Mouse (Mus musculus) kidney, postnatal 4 days (tissue): ENCODE results near the gene Psmd7.

Experiments used
- DNase-seq, 2 experiments: peaks; one replicate each; pipeline ENCODE4 v3.0.0; 2021; ENCODE audit warnings: mixed read lengths in 2 of 2

Psmd7 gene

DNA sequence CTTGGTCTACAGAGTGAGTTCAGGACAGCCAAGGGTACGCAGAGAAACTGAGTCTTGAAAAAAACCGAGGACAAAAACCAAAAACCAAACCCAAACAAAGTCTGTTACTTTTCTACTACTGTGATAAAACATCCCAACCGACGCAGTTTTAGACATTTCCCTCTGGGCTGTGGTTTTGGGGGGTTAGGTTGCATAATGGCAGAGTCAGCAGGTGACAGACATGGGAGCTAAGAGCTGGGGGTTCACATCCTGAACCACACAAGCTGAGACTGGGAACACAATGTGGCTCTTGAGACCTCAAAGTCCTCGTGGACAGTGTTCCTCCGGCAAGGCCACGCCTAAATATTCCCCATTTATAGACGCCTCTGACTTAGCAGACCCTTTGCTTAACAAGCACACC is 10.1 kb downstream of the Psmd7 start:
- DNase-seq: no peak

- no peak for DNase-seq
Measured at GRCm38 (mm10) chr8:107577640-107578039, 10.6 kb downstream of the Psmd7 start.

DNA sequence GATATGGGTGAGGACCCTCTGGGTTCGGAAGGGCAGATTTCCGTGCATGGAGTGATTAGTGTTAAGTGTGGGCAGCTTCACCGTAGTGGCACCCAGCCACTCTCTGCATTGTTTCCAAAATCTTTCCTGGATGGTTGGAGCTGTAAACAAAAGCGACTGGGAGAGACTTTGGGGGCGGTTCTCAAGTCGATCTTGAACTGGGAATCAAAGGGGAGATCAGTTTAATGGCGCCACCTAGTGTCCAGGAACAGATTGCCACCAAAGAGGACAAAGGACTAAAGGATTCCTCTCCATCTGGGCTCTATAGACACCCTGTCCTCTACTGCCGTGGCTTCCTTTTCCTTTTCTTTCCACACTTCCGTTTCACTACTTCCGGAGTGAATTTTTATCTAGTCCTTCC is 11.6 kb downstream of the Psmd7 start:
- DNase-seq: peak; percentile 91 to 92

GRCm38 (mm10) chr8:107574771-107575170 is 13.5 kb downstream of the Psmd7 start:
- DNase-seq: no peak

- DNase-seq: peak; percentile 83
Measured at GRCm38 (mm10) chr8:107572497-107572896, 15.8 kb downstream of the Psmd7 start.

GRCm38 (mm10) chr8:107571486-107572135 is 16.7 kb downstream of the Psmd7 start:
- DNase-seq: no peak

DNA sequence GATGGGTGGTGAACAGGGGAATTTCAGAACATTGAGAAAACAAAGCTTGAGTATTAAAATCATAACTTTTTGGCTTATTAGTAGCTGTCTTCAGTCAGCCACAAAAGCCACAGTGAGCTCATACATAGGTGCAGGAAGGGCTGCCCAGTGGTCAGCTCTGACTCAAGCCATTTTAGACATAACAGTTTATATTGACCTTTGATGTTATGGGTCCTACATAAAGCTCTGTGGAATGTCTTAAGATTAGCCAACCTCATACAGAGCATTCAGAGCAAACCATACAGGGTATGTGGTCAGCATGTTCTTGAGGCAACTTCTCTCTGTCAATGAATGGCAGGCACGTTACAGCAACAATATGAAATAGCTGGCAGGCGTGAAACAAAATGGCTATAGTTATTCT is 17.2 kb downstream of the Psmd7 start:
- no peak for DNase-seq

DNA sequence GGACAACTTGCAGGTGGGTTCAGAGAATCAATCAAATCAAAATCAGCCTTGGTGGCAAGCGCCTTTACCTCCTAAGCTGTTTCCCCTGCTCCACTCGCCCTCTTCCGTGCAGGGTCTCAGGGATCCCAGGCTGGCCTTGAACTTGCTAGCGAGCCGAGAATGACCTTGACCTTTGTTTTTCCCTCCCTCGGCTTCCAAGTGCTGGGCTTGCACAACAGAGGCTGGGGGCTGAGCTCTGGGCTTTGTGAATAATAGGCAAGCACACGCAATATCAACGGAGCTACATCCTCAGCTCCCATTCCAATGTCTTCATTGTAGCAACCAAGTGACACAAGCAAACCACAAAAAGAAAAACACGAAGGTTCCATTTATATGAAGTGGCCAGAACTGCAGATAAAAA is 26.1 kb downstream of the Psmd7 start:
- no peak for DNase-seq

GRCm38 (mm10) chr8:107560820-107561536 is 27.3 kb downstream of the Psmd7 start:
- DNase-seq: peak in 1 of 2 experiments; percentile 40

GRCm38 (mm10) chr8:107556511-107556936 is 31.7 kb downstream of the Psmd7 start:
- DNase-seq: peak; percentile 54 to 74

GRCm38 (mm10) chr8:107555231-107555630 is 33.0 kb downstream of the Psmd7 start:
- DNase-seq: no peak

DNA sequence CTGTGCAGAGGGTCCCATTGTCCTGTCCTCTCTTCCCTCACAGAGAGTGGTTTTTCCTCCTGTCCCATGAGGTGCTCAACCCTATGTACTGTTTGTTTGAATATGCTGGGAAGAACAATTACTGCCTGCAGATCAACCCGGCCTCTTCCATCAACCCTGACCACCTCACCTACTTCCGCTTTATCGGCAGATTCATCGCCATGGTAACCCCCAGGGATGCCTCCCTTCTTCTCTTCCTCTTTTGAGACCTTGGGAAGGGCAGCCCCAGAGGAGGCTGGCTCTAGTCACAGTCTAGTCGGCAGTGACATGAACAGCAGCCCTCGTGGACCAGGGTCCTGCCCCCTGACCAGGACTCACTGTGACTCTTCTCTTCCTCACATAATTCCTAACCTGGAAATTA is 36.0 kb downstream of the Psmd7 start:
- peak in 1 of 2 experiments; percentile 23 for DNase-seq

GRCm38 (mm10) chr8:107546817-107547216 is 41.4 kb downstream of the Psmd7 start:
- no peak for DNase-seq

DNA sequence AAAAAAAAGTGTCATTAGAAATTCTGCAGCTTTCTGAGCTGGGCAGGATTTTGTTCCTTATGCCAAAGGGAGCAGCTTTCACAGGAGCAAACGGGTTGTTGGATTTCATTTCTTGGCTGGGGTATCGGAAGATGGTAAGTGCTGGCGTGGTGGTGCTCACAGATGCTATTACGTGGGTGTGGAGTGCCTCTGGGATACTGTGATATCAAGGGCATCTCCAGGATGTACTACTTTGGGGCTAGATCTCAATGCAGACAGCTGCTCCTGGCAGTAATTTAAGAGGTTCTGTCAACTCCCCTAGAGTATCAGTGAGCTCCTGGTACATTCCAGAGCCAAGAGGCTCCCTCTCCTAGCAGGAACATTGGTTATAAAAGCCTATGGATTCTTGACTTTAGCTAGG is 42.1 kb downstream of the Psmd7 start:
- no peak for DNase-seq

DNA sequence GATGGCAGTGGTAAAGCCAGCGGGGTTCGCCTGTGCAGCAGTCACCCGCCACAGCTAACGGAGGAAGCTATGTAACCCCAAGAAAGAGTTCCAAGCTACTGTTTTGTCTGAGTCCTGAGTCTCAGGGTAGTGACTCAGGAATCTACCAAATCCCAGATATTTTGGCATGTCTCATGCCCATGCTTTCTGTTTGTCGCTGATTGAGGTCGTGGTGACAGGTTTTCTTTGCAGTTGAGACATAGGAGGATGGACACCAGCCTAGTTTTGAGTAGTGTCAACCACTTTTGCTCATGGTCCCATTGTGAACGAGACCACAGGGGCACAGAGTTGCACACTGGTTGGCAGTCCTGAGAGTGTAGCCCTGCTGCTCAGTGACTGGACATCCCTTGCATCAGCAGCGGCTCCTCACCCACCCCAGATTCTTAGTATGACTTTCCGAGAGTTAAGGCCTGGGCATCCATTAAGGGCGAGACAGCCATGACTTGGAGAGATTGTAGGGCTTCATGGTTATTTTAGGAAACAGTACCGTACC is 42.6 kb downstream of the Psmd7 start:
- DNase-seq: no peak

- DNase-seq: peak; percentile 36 to 61
Measured at GRCm38 (mm10) chr8:107544651-107545174, 43.6 kb downstream of the Psmd7 start.

GRCm38 (mm10) chr8:107544211-107544610 is 44.1 kb downstream of the Psmd7 start:
- no peak for DNase-seq

DNA sequence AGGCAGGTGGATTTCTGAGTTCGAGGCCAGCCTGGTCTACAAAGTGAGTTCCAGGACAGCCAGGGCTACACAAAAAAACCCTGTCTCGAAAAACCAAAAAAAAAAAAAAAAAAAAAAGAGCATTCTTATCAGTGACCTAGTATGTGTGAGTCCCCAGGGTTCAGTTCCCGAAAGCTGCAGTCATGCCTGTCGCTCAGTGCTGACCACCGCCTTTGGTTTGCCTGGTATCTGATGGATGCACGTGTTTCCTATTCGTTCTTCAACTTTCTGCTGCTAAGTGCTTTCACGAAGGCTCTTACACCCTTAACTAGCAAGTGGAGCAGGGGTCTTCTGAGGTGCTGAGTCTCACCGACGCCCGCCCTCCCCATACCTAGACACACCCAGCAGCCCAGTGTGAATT is 44.5 kb downstream of the Psmd7 start:
- DNase-seq: no peak

DNA sequence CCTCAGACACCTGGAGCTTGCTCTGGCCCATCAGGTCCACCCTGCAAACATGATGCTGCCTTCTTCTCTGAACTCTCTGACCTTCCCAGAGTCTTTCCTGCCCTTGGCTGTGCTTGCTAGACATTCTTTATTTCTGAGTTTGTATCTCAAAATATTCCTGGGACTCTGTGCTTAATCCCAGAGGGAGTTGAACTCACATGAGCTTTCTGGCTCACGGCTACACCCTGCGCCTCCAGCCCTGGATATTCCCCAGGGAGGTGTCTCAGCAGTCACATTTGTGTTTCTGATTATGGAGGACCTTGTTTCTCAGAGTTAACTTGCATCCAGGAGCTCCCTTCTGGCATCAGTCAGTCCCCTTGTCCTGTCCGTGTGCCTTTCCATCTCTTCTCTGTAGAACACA is 46.1 kb downstream of the Psmd7 start:
- no peak for DNase-seq

GRCm38 (mm10) chr8:107541369-107541768 is 46.9 kb downstream of the Psmd7 start:
- DNase-seq: no peak

DNA sequence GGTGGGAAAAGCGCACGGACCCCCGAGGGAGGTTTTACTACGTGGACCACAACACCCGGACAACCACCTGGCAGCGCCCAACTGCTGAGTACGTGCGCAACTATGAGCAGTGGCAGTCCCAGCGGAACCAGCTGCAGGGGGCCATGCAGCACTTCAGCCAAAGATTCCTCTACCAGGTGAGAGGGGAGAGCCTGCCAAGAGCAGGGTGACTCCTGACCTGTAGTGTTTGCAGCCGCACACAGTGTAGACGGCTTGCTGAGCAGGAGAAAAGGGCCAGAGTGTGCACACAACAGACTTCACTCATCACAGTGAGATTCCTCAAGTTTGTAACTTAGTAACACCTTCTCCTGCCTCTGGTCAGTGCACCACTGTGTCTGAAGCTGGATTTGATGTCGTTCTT is 47.6 kb downstream of the Psmd7 start:
- no peak for DNase-seq

DNA sequence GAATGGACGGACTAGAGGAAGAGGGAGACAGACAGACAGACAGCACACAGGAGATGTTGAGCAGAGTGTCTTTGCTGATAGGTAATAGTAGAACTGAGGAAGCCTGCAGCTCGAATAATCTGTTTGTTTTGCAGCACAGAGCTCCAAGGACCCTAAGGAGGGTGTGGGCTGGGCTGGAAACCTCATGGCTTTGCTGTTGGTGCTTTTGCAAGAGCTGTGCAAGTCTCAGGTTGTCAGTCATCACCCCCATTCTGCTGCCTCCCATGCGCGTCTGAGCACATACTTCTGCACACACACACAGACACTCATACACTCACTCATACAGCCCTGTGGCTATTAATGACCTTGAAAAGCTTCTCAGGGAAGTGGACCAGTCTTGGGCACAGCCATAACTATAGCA is 50.8 kb downstream of the Psmd7 start:
- no peak for DNase-seq
